Mouse (Mus musculus) adrenal gland, adult (tissue): ENCODE results near the gene Gnao1.

Source experiments
- DNase-seq, 2 experiments: peaks; one replicate each; pipeline ENCODE4 v3.0.0; 2022 to 2023; ENCODE audit warnings: low spot score in 1 of 2; ENCODE audit not compliant: inconsistent age in 2 of 2

Gnao1 gene

DNA sequence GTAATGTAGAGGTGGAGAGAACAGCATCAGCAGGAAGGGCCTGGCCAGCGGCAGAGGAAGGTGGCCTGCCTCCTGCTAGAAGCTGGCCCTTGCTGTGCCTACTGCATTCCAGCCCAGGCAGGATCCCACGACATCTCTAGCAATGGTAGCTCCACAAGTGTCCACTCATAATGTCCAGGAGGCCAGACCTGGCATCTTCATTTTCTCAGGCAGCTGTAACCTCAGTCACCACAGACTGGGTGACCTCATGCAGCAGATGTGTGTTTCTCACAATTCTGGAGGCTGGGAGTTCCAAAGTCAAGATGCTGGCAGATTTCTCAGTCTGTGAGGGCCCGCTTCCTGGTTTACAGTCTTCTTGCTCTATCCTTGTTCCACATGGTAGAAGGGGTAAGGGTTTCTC, 128.4 kb downstream of the Gnao1 start:
- DNase-seq: no peak

DNA sequence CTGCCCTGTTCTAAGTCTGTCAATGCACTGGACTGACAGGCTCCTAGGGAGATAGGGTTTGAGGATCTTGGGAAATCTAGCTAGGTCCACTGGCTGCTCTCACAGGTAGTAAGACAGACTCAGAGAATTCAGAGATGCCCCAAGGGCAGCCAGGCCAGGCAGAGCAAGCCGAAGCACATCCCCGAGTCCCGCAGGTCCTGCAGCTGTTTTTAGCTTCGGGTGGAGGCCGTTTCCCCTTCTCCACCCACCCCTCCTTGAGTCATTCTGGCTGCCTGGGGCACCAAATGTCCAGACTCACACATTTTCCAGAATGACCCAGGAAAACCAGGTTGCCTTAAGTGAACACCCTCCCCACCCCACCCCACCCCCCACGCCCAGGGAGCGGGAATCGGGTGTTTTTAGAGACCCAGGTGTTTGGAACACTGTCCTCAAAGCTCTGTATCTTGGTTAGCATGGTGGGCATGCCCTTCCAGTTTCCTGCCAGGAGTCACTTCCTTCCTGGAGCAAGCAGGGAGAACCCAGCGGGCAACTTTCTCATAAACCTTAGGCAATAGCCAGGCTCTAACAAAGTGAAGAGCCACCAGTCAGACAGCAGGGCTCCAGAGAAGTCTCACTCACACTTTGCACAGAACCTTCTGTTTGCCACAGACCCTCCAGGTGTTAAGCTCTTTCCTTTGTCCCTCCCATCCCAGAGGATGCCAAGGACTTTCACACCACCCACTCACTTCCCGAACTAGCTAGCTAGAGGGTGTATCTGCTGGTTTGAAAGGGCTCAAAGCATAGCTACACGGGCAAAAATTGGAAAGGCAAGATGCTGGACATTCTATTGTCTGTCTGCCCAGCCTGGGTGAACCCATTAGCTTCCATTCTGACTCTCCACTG, 131.0 kb downstream of the Gnao1 start:
- no peak for DNase-seq

DNA sequence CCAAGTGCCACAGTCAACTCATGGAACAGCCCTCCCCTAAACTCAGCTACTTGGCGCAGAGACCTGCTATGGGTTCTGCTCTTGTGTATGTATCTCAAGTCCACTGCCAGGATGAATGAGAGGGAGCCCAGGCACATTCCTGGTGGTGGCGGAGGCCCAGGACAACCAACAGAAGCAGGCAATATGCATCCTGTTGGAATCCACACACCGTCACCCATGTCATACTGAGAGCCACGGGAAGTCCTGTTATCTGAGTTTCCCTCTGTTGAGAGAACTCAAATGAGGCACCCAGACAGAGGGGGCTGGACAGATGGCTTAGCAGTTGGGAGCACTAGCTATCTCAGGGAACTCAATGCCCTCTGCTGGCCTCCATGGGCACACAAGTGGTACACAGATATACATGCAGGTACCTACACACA, 131.9 kb downstream of the Gnao1 start:
- DNase-seq: no peak

DNA sequence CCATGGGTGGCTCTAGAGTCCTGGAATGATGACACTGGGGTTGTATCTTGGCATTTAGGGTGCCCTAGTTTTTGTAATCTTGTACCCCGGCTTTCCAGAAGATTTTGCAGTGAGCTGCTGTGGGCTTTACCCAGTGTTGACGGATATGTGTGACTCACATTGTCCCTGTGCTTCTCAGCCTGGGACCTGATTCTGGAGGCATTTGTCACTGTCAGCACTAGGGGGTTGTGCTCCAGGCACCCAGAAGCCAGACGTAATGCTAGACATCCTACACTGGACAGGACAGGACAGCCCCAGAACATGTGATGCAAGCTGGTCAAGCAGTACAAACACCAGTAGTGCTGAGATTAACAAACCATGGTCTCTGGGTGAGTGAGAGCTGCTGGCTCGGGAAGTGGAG, 136.0 kb downstream of the Gnao1 start:
- peak in 1 of 2 experiments; percentile 34 for DNase-seq

DNA sequence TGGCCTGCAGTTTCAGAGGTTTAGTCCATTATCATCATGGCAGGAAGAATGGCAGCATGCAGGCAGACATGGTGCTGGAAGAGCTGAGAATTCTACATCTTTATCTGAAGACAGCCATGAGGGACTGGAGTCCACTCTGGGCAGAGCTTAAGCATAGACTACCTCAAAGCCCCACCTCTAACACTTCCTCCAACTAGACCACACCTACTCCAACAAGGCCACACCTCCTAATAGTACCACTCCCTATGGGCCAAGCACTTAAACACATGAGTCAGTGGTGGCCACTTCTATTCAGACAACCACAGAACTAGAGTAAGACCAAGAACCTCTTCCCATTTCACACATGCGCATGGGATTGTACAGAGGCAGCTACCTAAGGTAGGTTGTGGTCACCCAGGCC, 136.6 kb downstream of the Gnao1 start:
- no peak for DNase-seq

DNA sequence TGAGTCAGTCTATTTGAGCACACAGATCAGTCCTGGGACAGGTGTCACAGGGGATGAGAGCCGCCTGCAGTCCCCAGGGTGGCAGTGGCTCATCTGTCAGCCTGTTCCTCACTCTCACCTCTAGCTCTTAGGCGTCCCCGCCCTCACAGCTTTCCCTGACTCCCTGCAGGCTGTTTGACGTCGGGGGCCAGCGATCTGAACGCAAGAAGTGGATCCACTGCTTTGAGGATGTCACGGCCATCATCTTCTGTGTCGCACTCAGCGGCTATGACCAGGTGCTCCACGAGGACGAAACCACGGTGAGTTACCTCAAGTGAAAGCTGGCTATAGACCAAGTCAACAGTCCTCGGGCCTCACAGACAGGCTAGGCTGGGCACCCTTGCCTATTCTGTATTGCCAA, 140.4 kb downstream of the Gnao1 start:
- DNase-seq: no peak

DNA sequence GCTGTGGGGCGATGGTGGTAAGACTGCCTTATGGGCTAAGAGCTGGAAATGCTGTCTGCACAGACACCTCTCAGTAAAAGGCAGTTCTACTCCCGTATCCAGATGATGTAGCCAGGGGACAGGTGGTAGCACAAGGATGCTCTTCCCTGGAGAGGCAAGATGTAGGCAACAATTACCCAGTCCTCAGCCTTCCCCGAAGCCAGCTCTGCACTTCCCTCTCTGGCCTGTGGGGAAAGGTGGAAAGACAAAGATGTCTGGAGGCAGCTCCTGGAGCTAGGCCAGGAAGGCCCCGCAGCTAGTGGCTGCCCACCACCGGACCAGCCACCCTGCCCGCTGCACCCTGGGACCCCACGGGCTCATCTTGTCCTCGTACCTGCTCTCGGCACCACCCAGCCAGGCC, 142.7 kb downstream of the Gnao1 start:
- DNase-seq: no peak

DNA sequence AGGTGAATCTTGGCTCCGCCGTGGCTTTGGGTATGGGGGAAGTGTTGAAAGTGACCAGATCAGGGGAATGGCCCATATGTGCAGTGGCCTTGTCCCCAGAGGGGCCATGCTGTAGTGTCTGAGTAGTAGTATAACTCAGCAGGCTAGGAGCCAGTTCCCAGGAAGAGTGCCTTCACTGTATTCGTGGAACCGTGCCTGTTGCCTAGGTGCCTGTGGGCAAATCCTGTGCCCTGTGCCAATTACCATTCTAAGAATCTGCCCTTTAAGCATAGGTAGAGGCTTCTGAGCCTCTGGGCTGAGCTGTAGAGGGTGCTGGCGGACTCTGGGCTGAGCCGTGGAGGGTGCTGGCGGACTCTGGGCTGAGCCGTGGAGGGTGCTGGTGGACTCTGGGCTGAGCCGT, 148.6 kb downstream of the Gnao1 start:
- DNase-seq: no peak

DNA sequence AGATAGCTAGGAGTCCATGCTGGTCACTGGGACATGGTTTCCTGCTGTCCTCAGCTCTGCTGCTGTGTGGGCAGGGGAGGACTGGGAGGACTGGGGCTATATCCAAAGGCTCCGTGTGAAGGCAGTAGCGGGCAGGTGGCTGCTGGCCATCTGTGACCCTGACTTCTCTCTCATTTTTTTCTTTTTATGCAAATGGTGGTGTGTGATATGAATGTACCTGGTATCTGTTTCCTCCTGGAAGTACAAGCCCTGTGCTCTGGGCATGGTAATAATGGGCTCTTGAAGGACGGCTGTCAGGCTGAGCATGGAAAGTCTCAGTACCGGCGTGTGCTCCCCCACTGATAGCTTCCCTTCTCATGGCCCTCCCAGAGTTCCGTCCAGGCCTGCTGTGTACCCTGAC, 151.1 kb downstream of the Gnao1 start:
- DNase-seq: no peak

DNA sequence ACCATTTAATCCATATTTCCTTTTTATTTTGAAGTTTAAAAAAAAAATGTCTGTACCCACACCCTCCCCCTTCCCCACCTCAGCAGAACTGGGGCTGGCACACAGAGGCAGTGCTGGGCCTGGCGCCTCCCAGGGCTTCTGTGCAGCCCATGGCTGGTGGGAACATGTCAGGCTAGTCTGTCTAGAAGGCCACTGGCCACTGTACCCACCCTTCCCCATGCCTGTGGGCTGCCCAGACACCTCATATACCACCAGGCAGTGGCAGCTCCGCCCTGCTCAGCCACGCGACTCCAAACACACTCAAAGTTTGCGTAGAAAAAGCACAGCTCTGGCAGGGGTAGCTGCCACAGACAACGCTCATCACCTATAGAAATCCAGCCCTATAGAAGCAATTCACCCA, 158.5 kb downstream of the Gnao1 start:
- DNase-seq: no peak

DNA sequence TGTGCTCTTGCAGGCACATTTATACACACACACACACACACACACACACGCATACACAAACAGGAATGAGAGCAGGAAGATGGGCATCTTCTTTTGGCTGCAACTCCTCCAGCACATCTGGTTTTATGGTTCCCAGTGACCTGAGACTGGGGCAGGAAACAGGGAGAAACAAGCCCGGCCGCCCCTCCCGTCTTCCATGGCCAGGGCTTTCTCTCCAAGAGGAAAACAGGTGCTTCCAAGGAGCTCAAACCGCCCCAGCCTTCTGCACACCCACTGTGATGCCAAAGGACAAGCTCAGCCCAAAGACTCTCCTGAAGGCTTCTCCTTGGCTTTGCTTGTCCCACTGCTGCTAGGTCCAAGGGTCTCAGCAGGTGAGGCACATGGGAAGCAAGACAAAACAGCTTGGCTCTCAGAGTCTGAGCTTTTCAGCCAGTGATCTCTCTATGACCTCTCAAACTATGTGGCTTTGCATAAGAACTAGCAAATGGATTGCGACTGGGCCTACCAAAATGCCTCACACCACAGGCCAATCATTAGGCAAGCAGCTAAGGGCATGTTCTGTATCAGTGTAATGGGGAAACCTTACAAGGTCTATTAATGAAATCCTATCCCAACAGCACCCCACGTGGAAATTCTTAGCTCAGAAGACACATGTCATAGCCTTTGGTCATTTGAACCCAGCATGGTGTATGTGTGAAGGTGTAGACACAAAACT, 160.0 kb downstream of the Gnao1 start:
- DNase-seq: no peak

DNA sequence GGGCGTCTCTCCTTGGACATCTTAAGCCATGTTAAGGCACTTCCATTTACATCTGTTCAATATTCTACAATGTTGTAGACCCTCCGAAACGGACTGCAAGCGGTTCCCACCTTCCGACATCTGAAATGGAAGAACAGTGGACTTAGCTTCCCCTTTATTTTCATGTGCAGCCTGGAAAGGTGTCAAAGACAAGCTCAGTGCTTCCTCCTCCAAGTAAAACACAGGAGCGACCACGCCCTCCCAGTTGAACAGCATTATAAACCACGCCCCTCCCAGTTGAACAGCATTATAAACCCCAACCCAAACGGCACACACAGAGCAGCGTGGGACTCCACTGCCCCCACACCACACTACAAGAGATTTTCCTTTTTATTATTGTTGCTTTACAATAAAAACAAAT, 161.7 kb downstream of the Gnao1 start:
- no peak for DNase-seq

DNA sequence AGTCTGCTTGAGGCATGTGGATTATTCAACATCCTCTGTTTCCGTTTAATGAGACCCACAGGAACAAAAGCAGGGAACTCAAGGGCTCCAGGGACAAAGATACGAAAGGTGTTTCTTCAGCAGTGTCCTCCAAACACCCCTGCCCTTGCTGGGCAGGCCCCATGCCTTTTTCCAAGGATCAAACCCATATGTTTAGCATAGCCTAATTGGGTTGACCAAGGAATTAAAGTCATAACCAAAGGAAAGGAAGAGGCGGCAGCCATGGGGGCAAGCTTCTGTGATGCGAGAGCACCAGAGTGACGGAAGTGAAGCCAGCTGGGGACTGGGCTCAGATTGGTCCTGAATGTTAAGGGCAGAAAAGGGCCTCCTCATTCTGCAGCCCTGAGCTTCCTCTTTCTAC, 162.4 kb downstream of the Gnao1 start:
- no peak for DNase-seq

DNA sequence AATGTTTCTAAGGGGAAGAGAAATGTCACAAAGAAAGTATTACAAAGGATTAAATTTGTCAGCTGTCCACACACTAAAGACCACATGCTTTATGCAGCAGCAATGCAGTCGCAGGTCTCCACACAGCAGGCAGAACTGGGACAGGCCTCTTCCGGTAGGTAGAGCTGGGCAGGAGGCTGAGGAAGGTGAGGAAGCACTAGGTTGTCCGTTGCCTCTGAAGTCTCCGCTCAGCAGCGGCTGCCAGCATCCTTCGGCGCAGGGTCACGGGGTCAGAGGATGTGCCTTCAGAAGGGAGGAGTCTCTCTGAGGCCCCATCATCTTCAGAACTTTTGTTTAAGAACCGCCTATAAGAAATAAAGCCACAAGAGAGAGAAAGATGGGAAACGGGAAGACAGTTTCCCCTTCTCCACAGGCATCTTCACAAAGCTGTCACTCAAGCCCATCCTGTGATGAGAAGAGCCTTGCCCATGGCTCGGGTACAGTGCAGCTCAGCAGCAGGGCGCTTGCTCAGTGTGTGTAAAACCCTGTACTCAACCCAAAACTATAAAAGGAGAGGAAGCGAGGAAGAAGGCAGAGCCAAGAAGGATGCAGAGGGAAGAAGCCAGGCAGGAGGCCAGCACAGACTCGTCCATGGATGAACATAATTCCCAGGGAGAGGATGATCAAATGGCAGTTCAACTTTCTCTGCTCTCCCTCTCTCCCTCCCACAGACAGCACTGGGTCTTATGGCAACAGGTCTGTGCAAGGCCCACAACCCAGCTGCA, 163.4 kb downstream of the Gnao1 start:
- no peak for DNase-seq

DNA sequence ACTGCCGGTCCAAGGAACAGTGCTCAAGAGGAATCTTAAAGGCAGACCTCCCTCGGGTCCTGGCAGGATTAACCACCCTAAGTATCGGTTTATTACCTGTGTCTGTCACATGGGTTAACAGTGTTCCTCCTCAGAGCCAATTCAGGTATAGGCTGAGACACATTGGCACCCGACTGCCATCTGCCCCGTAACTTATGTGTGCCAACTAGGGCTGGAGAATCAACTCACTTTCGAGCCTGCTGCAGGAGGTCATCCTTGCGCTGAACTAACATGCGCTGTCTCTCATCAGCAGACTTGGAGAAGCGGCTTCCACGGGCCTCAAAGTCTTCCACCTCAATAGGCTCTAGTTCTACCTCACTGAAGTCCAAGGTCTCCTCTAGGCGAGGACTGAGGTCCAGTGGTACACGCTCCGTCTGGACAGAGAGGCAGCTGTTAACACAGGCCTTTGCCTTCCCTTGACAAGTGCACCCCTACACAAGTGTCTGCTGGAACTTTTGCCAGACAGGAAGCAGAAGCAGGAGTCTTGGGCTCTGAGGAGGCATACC, 164.1 kb downstream of the Gnao1 start:
- no peak for DNase-seq

DNA sequence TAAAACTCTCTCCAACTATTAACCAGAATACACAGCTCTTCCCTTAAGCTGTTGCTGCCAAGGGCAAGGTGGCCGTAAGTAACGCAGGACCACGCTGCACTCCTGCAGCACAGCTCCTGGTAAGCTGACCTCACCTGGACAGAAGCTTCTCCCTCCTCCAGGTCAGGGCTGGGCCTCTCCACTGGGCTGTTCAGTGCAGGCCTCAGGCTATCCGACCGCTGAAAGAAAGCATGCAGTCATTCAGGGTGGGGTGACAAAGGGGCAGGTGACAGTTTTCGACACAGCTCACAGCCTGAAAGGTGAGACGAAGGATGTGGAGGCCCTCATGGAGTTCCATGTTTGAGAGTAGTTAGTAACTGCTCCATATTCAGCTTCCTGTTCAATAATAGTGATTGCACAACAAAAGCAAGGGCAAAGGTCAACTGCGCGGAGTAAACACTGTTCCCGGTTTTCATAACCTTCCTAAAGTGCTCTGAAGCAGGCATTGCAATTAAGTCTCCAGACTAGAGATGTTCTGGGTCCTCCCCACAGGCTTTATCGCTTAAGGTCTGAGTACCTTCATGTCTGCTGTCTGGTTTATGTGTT, 164.9 kb downstream of the Gnao1 start:
- DNase-seq: no peak

DNA sequence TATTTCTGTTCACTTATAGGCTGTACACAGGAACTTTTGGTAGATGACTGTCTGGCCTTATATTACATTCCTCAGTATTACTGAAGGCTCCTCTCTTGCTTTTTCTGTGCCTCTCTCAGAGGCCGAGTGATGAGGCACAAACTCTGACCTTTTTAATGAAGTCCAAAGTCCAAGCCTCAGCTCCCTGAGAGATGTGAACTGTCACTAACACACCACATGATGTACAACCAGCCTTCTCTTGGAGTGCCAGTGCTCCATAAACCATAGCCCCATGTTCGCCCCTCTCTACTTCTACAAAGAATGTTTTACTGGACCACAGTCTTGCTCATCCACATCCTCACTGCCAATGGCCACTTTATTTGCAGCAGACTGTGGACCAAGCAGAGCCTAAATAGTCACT, 165.6 kb downstream of the Gnao1 start:
- DNase-seq: no peak

DNA sequence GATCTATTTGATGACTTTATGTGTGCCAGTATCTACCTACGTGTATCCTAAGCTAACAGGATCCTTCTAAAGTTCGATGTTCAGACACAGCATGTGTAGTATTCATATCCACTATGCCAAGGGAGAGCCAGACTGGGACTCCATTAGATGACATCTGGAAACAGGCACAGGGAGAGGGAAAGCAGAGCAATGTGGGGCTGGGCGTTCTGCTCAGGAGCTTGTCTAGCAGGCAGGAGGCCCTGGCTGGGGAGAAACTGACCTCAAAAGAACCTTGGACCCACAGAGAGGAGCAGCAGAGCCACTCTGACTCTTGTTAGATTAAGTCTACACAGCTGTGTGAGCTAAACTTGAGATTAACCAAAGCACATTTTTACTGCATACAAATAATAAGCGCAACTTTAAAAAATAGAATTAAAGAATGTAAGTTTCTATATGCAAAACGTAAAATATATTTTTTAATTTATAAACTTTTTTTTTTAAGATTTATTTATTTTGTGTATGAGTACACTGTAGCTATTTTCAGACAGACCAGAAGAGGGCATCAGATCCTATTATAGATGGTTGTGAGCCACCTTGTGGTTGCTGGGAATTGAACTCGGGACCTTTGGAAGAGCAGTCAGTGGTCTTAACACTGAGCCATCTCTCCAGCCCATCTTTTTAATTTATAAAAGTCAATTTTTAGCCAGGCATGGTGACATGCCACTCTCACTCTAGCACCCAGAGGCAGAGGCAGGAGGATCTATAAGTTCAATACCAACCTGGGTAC, 166.9 kb downstream of the Gnao1 start:
- no peak for DNase-seq

DNA sequence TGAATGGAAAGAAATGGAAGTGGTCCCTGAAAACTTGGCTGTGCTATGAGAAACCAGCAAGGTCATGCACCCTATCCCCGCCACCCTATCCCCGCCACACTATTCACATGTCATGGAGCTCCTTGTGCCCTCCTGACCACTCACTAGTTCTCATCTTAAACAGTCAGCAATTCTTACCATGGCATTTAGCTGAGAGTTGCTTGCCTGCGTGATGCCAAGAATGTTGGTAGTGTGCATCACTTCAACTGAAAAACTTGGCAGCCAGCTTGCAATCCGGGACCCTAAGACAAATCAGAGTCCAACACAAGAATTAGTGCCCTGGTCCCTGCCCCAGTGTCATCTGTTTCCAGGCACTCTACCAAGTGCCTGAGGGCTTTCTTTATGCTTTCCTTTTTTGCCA, 170.4 kb downstream of the Gnao1 start:
- no peak for DNase-seq

DNA sequence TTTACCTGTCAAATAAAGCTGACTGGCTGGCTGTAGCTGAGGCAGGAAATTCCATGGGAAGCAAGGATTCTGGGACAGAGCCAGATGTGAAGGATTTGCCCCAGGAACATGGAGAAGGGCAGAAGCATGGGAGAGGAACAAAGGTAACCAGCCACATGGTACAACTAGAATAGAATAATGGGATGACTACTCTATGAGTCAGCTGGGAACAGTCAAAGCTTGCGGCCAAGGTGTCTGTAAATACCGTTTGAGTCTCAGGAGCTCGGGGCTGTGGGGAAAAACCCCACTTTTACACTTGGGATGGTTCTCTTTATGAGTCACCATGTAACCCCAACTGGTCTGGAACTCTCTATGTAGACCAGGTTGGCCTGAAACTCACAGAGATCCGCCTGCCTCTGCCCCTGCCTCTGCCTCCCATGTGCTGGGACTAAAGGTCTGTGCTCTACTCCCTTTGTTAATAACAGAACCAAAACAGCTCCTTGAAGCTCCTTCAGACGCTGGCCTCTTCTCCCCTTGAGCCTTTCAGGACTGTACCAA, 172.0 kb downstream of the Gnao1 start:
- DNase-seq: no peak
